Mouse (Mus musculus) hindbrain, embryonic 12.5 days (tissue): ENCODE data around the gene Thoc6. TPM values are rescaled to one million over a fixed set of nuclear protein-coding genes. Genes with fewer than 3 reads are reported as not detected.
A peak's percentile ranks its signal among the peaks of the same experiment; 100 is the strongest.

ENCODE experiments used
- ATAC-seq: fragments of 200-750 bp; cut with Nextera tagmentation; 2 replicates; pipeline ENCODE4 v1.8.0; 2017; ENCODE audit warnings: moderate TSS enrichment; ENCODE audit not compliant: low FRiP score
- H3K27ac ChIP-seq: fragments of 300-500 bp; sonication (generic); 2 replicates; pipeline ENCODE4 v1.5.1; 2016; ENCODE audit warnings: mild to moderate bottlenecking
- H3K27me3 ChIP-seq: fragments of 300-500 bp; sonication (generic); 2 replicates; pipeline ENCODE4 v1.6.1; 2016; ENCODE audit warnings: mild to moderate bottlenecking
- H3K36me3 ChIP-seq: fragments of 300-500 bp; sonication (generic); 2 replicates; pipeline ENCODE4 v1.6.1; 2016; ENCODE audit warnings: mild to moderate bottlenecking
- H3K4me1 ChIP-seq: fragments of 300-500 bp; sonication (generic); 2 replicates; pipeline ENCODE4 v1.6.1; 2016
- H3K4me2 ChIP-seq: fragments of 300-500 bp; sonication (generic); replicated peaks from 2 replicates; pipeline ENCODE4 v1.6.1; 2016; ENCODE audit warnings: mild to moderate bottlenecking
- H3K4me3 ChIP-seq: fragments of 300-500 bp; sonication (generic); 2 replicates; pipeline ENCODE4 v1.5.1; 2016; ENCODE audit warnings: mild to moderate bottlenecking
- H3K9ac ChIP-seq: fragments of 300-500 bp; sonication (generic); 2 replicates; pipeline ENCODE4 v1.6.1; 2016; ENCODE audit warnings: mild to moderate bottlenecking, moderate library complexity
- H3K9me3 ChIP-seq: fragments of 300-500 bp; sonication (generic); replicated peaks from 2 replicates; pipeline ENCODE4 v1.6.1; 2016; ENCODE audit warnings: mild to moderate bottlenecking
- WGBS: fragments of 180-500 bp; shearing (Covaris S2); methylation state at CpG from one replicate; pipeline ENCODE4 v1.1.7; 2016; 5-methylcytosine and 5-hydroxymethylcytosine counted together
- polyA plus RNA-seq: library from polyadenylated mRNA; unstranded; fragments of >200 nt; fragmentation: Nextera tagmentation; extraction: Ambion mirVana; gene quantifications from 2 replicates; pipeline ENCODE4 v1.2.1, GENCODE M21; 2016

Thoc6 gene
- polyA plus RNA-seq, 1 experiment from 2014 or later = 47.5 TPM

DNA sequence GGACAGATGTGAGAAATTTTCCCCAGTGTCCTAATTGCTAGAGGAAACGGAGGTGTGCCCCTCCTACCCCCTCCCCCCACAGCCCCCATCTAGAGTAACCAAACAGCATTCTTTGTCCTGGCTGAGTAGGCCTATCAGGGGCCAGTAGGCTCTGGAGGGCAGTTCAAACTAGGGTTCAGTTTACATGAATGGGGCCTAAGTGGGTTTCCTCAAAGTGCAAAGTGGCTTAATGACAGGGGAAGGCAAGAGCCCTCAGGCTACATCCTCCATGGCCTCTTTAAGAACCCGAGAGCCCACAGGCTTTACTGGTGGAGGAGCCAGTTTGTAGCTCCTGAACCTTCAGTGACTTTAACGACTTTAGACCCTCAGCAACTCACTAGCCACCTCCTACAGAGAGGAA is 22.1 kb upstream of the Thoc6 start:
- ATAC-seq = no peak
- Histone ChIP-seq H3K4me3 (no peak overlapping the region), H3K27ac (no peak overlapping the region), H3K27me3 (peaks cover 38% of the 10 kb centered on the region), H3K4me1 (peaks cover 6% of the 10 kb centered on the region; the same call in 1 of the 2 replicates), H3K36me3 (no peaks in the 10 kb centered on the region), H3K9ac (no peak overlapping the region), H3K9me3 (no peaks in the 10 kb centered on the region), H3K4me2 (no peak overlapping the region)
- WGBS = 10% methylated on average over 3 of the region's 3 CpGs

DNA sequence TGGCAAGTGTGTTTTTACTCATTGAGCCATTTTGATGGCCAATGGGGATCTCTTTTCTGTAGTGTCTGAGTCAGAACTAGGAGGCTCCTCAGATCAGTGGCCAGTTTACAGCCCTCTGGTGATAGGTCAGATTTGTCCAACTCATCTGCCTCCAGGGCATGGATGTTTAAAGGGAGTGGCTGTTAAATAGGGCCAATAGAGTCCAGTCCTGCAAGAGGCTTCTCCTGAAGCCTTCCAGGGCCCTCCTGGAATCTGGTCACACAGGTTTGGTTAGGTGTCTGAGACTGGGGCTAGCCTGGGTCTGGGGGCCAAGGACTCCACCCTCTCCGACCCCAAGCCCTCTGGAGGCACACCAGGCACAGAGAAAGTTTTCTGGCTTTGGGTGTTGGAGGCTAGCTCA is 20.8 kb upstream of the Thoc6 start:
- WGBS = 88% methylated on average over 1 of the region's 1 CpGs
- no peak overlapping the region for H3K4me2 ChIP-seq
- peaks cover 6% of the 10 kb centered on the region; the same call in 1 of the 2 replicates for H3K4me1 ChIP-seq
- H3K4me3 ChIP-seq = no peak overlapping the region
- ATAC-seq = no peak
- no peaks in the 10 kb centered on the region for H3K9me3 ChIP-seq
- peaks cover 32% of the 10 kb centered on the region for H3K27me3 ChIP-seq
- H3K36me3 ChIP-seq = no peaks in the 10 kb centered on the region
- no peak overlapping the region for H3K27ac ChIP-seq
- H3K9ac ChIP-seq = no peak overlapping the region

DNA sequence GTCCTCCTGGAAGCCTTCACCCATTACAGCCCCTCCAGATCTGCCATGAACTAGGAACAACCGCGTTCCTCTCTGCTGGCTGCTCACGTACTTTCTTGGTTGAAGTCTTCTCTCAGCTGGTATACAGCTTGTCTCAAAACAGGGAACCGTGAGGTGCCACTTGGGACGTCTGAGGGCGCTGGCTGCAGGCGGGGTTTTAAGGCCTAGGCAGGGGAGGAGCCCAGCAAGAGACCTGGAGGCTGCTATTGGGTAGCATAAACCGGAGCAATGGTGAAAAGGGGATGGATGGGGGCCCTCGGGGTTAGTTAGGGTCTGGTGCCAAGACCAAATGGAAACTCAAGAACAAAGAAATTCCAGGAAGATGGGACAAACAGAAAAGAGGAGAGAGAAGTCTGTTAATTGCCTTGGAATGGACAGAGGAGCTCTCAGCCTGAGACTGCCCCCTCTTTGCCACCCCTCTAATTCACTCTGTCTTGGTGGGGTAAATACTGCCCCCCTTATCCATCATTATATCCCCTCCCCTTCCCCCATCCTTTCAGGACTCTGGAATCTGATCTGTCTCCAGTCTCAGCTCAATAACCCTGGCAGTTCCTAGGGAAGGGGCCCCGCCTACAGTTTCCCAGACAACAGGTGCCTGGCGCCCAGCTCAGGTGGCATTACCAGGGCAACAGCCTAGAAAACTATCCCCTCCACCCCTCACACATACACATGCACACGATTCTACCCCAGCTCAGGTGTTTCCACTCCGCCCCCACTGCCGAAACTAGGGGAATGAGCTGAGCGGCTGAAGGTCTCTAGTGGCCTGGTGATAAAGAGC is 10.4 kb upstream of the Thoc6 start, which contains the start of gene Cldn9:
Gene Cldn9, minus strand, starts transcription at position 171 of the 817 bp plus-strand sequence.
- Histone ChIP-seq H3K9ac (peak within 1 kb of the TSS; percentile 15; the same call in 1 of the 2 replicates), H3K4me2 (peak within 1 kb of the TSS; percentile 26; the same call in 1 of the 2 replicates), H3K9me3 (no peaks in the 10 kb centered on the region), H3K4me1 (peaks cover 22% of the 10 kb centered on the region), H3K4me3 (peak within 1 kb of the TSS; percentile 16), H3K36me3 (no peaks in the 10 kb centered on the region), H3K27ac (no peak within 1 kb of the TSS), H3K27me3 (peaks cover 57% of the 10 kb centered on the region)
- WGBS = 11% methylated on average over 15 of the region's 15 CpGs
- peak; percentile 51 for ATAC-seq

DNA sequence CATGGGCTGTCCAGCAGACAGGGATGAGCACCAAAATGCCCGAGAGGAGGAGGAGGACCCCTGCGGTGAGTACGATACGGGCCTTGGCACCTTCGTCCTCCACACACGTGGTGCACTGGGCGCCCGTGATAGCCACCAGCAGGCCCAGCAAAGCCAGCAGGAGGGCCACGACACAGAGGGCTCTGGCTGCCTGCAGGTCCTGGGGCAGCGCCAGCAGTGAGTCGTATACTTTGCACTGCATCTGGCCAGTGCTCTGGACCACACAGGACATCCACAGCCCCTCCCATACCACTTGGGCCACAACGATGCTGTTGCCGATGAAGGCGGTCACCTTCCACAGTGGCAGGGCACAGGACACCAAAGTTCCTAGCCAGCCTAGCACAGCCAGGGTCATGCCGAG is 9.5 kb upstream of the Thoc6 start:
- Histone ChIP-seq H3K4me2 (peak overlapping the region; percentile 26; the same call in 1 of the 2 replicates), H3K4me1 (peaks cover 22% of the 10 kb centered on the region), H3K4me3 (peak overlapping the region; percentile 16), H3K27me3 (peaks cover 65% of the 10 kb centered on the region), H3K27ac (no peak overlapping the region), H3K9ac (no peak overlapping the region; the same call in 1 of the 2 replicates), H3K36me3 (no peaks in the 10 kb centered on the region), H3K9me3 (no peaks in the 10 kb centered on the region)
- 27% methylated on average over 15 of the region's 15 CpGs for WGBS
- ATAC-seq = no peak; the same call in 1 of the 2 replicates

DNA sequence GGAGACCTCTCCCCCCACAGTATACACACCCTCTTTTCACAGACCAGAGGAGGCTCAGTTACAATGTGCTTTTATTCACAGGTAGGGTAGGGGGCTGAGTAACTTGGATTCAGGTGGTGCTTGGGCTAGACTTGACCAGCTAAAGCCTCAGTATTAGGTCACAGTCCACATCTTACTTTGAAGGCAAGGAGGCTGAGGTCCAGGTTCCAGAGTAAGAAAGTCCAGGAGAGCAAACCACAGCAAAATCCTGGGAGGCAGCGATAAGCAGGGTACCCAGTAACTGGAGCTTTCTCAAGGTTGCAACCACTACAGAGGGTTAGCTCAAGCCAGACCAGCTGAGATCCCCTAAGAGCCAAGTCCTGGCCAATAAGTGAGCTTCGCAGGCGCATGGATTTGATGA is 8.8 kb upstream of the Thoc6 start:
- H3K4me1 ChIP-seq = peaks cover 22% of the 10 kb centered on the region
- peak overlapping the region; percentile 16 for H3K4me3 ChIP-seq
- H3K4me2 ChIP-seq = no peak overlapping the region; the same call in 1 of the 2 replicates
- no peaks in the 10 kb centered on the region for H3K9me3 ChIP-seq
- no peak overlapping the region for H3K27ac ChIP-seq
- ATAC-seq = no peak
- 61% methylated on average over 3 of the region's 3 CpGs for WGBS
- peaks cover 70% of the 10 kb centered on the region for H3K27me3 ChIP-seq
- H3K9ac ChIP-seq = no peak overlapping the region
- no peaks in the 10 kb centered on the region for H3K36me3 ChIP-seq

DNA sequence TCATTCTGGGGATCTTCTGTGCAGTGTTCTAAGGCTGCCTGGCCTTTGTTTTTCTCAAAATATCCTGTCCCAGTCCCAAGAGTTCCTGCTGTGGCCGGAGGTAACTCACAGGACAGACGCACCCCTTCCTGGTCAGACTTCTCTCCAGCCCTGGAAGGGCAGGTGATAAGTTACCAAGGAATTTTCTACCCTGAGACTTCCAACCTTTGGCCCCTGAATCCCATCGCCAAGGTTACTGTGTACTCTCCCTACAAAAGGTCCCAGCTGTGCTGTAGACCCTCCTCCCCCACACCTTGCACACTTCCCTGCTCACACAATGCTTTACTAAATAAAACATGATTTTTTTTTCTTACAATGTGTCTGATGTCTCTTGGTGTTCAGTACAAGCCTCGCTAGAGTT is 8.4 kb upstream of the Thoc6 start:
- Histone ChIP-seq H3K4me1 (peaks cover 22% of the 10 kb centered on the region), H3K9me3 (no peaks in the 10 kb centered on the region), H3K27me3 (peaks cover 71% of the 10 kb centered on the region), H3K27ac (no peak overlapping the region), H3K4me2 (no peak overlapping the region; the same call in 1 of the 2 replicates), H3K36me3 (no peaks in the 10 kb centered on the region), H3K9ac (no peak overlapping the region), H3K4me3 (0 out of 2 replicates have a peak overlapping the region, but pooled peaks have one; percentile 3)
- ATAC-seq = no peak
- 60% methylated on average over 4 of the region's 4 CpGs for WGBS

DNA sequence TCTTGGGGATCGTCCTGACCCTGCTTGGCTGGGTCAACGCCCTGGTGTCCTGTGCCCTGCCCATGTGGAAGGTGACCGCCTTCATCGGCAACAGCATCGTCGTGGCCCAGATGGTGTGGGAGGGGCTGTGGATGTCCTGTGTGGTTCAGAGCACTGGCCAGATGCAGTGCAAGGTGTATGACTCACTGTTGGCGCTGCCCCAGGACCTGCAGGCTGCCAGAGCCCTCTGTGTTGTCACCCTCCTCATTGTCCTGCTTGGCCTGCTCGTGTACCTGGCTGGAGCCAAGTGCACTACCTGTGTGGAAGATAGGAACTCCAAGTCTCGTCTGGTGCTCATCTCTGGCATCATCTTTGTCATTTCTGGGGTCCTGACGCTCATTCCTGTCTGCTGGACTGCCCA is 7.4 kb upstream of the Thoc6 start:
- Histone ChIP-seq H3K4me3 (peak overlapping the region; percentile 16; the same call in 1 of the 2 replicates), H3K27me3 (peaks cover 80% of the 10 kb centered on the region), H3K9me3 (no peaks in the 10 kb centered on the region), H3K9ac (no peak overlapping the region), H3K27ac (no peak overlapping the region), H3K4me1 (peaks cover 31% of the 10 kb centered on the region), H3K4me2 (0 out of 2 replicates have a peak overlapping the region, but pooled peaks have one; percentile 19), H3K36me3 (no peaks in the 10 kb centered on the region)
- WGBS = 78% methylated on average over 10 of the region's 10 CpGs
- ATAC-seq = no peak

DNA sequence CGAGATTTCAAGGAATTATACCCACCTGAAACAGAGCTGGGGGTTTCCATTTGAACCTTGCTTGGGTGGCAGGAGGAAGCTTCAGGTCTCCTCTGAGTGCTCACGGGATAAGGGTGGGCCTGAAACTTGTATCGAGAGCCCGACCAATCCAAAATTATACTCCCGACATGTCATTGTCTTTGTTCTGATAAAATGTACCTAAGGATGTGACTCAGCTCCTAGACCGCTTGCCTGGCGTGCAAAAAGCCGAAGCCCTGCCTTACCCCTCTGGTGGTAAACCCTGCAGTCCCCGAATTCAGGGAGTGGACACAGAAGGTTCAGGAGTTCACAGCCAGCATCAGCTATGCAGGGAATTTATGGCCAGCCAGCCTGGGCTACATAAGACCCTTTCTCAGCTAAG is 6.7 kb upstream of the Thoc6 start:
- peak overlapping the region; percentile 19; the same call in 1 of the 2 replicates for H3K4me2 ChIP-seq
- H3K9me3 ChIP-seq = no peaks in the 10 kb centered on the region
- H3K36me3 ChIP-seq = no peaks in the 10 kb centered on the region
- peaks cover 88% of the 10 kb centered on the region for H3K27me3 ChIP-seq
- H3K4me3 ChIP-seq = peak overlapping the region; percentile 16; the same call in 1 of the 2 replicates
- ATAC-seq = no peak
- H3K9ac ChIP-seq = no peak overlapping the region
- H3K4me1 ChIP-seq = peaks cover 38% of the 10 kb centered on the region
- 80% methylated on average over 9 of the region's 9 CpGs for WGBS
- H3K27ac ChIP-seq = no peak overlapping the region

DNA sequence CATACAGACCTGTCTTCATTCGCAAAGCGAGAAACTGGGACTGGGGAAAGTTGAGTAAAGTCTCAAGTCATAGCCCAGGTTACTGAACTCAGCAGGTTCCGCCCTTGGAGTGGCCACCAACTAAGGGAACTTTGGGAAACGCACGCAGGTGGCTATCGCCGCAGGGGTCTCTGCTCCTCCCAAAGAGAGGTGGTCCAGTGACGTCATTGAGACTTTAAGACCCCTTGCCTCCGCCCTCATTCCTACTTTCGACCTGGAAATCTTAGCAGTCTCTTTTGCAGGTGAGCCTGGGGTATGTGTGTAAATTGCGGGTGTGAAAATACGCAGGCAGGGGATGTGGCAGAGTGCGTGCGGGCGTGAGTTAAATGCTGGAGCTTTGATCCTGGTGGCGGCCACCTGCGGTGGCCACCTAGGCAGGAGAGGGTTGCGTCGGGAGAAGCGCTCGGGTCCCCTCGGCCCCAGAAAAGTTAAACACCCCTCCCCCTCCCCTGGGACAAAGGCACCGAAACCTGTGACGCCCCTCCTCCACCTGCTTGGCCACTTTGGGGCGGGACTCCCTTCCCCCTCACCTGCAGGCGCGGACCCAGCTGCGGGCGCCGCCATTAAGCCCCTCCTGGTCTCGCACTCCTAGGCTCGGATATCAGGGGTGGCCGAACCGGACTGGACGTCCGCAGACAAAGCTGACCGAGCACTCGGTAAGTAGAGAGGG is 5.6 kb upstream of the Thoc6 start, which contains the start of gene Cldn6:
Gene Cldn6, plus strand, starts transcription at position 123 of the 709 bp plus-strand sequence.
- H3K9me3 ChIP-seq = no peaks in the 10 kb centered on the region
- H3K4me2 ChIP-seq = peak within 1 kb of the TSS; percentile 19

DNA sequence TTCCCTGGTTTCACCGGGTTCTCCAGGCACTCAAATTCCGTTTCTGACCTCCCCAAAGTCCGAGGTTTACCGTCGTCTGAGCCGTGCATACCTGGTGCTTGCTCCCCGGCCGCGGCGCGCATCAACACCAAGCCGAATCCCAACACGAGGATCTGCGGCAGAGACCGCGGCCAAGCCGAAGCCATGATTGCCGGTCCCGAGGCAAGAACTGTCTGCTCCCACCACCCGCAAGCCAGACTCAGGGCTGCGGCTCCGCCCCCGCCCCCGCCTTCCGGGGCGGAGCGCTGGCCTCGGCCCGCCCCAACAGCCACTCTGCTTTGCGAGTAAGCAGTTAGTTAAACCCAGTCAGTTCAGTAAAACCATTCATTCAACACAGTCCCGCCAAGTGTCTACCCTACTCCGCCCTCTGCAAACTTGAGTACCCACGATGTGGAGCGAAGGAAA is 3.6 kb upstream of the Thoc6 start, which contains the start of gene Tnfrsf12a:
Gene Tnfrsf12a, minus strand, starts transcription at position 233 of the 444 bp plus-strand sequence.
- no peak within 1 kb of the TSS for H3K27ac ChIP-seq
- H3K4me1 ChIP-seq = peaks cover 36% of the 10 kb centered on the region
- H3K9ac ChIP-seq = peak within 1 kb of the TSS; percentile 54
- ATAC-seq = no peak; the same call in 1 of the 2 replicates
- H3K36me3 ChIP-seq = no peaks in the 10 kb centered on the region
- H3K4me3 ChIP-seq = peak within 1 kb of the TSS; percentile 35
- peaks cover 73% of the 10 kb centered on the region for H3K27me3 ChIP-seq
- peak within 1 kb of the TSS; percentile 91 for H3K4me2 ChIP-seq
- H3K9me3 ChIP-seq = no peaks in the 10 kb centered on the region
- under 1% methylated on average over 34 of the region's 34 CpGs for WGBS

More for the DNA sequence above, 5.6 kb upstream of the Thoc6 start, which contains the start of gene Cldn6:
- ATAC-seq = no peak
- H3K9ac ChIP-seq = no peak within 1 kb of the TSS
- H3K27ac ChIP-seq = no peak within 1 kb of the TSS
- H3K4me3 ChIP-seq = peak within 1 kb of the TSS; percentile 16
- no peaks in the 10 kb centered on the region for H3K36me3 ChIP-seq
- peaks cover 40% of the 10 kb centered on the region for H3K4me1 ChIP-seq
- 1% methylated on average over 37 of the region's 38 CpGs for WGBS
- H3K27me3 ChIP-seq = peaks cover 94% of the 10 kb centered on the region

DNA sequence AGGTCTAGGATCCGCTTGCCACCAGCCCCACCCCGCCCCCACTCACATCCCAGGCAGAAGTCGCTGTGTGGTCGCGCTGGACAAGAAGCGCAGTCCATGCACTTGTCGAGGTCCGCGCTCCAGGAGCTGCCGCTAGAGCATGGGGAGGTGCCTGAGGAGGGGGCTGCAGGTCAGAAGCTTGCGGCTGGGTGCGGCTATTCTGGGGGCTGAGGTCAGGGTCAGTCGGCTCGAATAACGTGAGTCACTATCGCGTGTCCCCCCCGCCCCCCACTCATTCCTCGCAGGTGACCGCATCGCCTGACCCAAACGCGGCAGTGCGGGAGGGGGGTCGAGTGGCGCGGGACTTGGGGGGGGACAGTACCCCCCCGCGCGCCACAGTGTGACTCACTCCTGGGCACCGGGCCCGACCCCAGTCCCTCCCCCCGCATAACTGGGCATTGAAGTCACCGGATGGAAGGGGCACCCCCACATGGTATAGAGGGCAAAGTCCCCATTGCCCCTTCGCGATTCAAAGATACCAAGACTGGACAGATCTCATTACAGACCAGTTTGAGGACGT is 2.9 kb upstream of the Thoc6 start:
- no peak for ATAC-seq
- H3K4me1 ChIP-seq = peaks cover 36% of the 10 kb centered on the region
- H3K9me3 ChIP-seq = no peaks in the 10 kb centered on the region
- H3K27ac ChIP-seq = no peak overlapping the region
- under 1% methylated on average over 36 of the region's 37 CpGs for WGBS
- H3K4me2 ChIP-seq = peak overlapping the region; percentile 91
- H3K27me3 ChIP-seq = peaks cover 66% of the 10 kb centered on the region
- peak overlapping the region; percentile 35 for H3K4me3 ChIP-seq
- H3K36me3 ChIP-seq = no peaks in the 10 kb centered on the region
- H3K9ac ChIP-seq = peak overlapping the region; percentile 54
